Mouse (Mus musculus) left cerebral cortex, adult 2 months (tissue): ENCODE measurements around the gene Olfr1265. TPM values are rescaled to one million over a fixed set of nuclear protein-coding genes. Genes with fewer than 3 reads are reported as not detected.

ENCODE experiments used
- DNase-seq, 2 experiments: peaks; one replicate each; pipeline ENCODE4 v3.0.0; 2021 to 2022; ENCODE audit warnings: low spot score in 2 of 2, mixed read lengths in 1 of 2; ENCODE audit errors: extremely low spot score in 1 of 2
- H3K27ac ChIP-seq: fragments of 200-600 bp; 2 replicates; pipeline ENCODE4 v1.8.1; 2022
- H3K4me3 ChIP-seq: fragments of 200-600 bp; 2 replicates; pipeline ENCODE4 v1.8.1; 2022
- CTCF ChIP-seq: fragments of 200-600 bp; IDR thresholded peaks from 2 replicates; pipeline ENCODE4 v1.8.1; 2022; ENCODE audit warnings: antibody characterized with exemption, mild to moderate bottlenecking, moderate library complexity
- intact Hi-C: fragments of 180-260 bp; cut with DNase I; formaldehyde crosslinking; loops from one replicate; pipeline ENCODE4 v1.15.1; 2025
- long read RNA-seq, 2 experiments: library from polyadenylated mRNA; stranded (forward); transcript quantifications; one replicate each; pipeline ENCODE4 v2.0.0; 2021; ENCODE audit warnings: borderline mapping rate in 2 of 2
- total RNA-seq, 2 experiments: library from RNA; stranded (reverse); gene quantifications; 2 replicates each; pipeline ENCODE4 v1.2.3; 2021

The Olfr1265 gene
- total RNA-seq = not detected
- long read RNA-seq, experiment 1 = 0 reads
- long read RNA-seq, experiment 2 = 0 reads

GRCm38 (mm10) chr2:90035037-90035436 lies at the start of gene Olfr1265:
TSS of gene Olfr1265 (plus strand) at chr2:90035337.
- TF ChIP-seq CTCF = no peak
- H3K4me3 ChIP-seq = no peak within 1 kb of the TSS
- no peak within 1 kb of the TSS for H3K27ac ChIP-seq
- no peak for DNase-seq
- intact Hi-C loops = no loop called here

- Histone ChIP-seq H3K27ac (no peak within 1 kb of the TSS), H3K4me3 (no peak within 1 kb of the TSS)
- no peak for DNase-seq
- intact Hi-C loops = no loop called here
- TF ChIP-seq CTCF = no peak
These were observed 44.2 kb upstream of the Olfr1265 start, which contains the start of gene Olfr1261 for GRCm38 (mm10) chr2:89990921-89991320. TSS of gene Olfr1261 (plus strand) at chr2:89991221.

- intact Hi-C loops = no loop called here
- no peak for TF ChIP-seq CTCF
- Histone ChIP-seq H3K27ac (no peak within 1 kb of the TSS), H3K4me3 (no peak within 1 kb of the TSS)
- no peak for DNase-seq
These were observed 35.3 kb upstream of the Olfr1265 start, which contains the start of gene Olfr1262 for GRCm38 (mm10) chr2:89999845-90000244. TSS of gene Olfr1262 (plus strand) at chr2:90000145.

GRCm38 (mm10) chr2:90011831-90012230 lies 23.3 kb upstream of the Olfr1265 start, which contains the start of gene Olfr1263:
TSS of gene Olfr1263 (plus strand) at chr2:90012131.
- Histone ChIP-seq H3K4me3 (no peak within 1 kb of the TSS), H3K27ac (no peak within 1 kb of the TSS)
- intact Hi-C loops = no loop called here
- TF ChIP-seq CTCF = no peak
- no peak for DNase-seq

- Histone ChIP-seq H3K27ac (no peak within 1 kb of the TSS), H3K4me3 (no peak within 1 kb of the TSS)
- DNase-seq = no peak
- no peak for TF ChIP-seq CTCF
- intact Hi-C loops = no loop called here
These were observed 9.7 kb upstream of the Olfr1265 start, which contains the start of gene Olfr1264 for GRCm38 (mm10) chr2:90025477-90025876. TSS of gene Olfr1264 (minus strand) at chr2:90025577.

- no peak within 1 kb of the TSS for H3K4me3 ChIP-seq
- TF ChIP-seq CTCF = no peak
- intact Hi-C loops = no loop called here
These were observed 28.4 kb downstream of the Olfr1265 start, which contains the start of gene Olfr140 for GRCm38 (mm10) chr2:90063494-90063893. TSS of gene Olfr140 (minus strand) at chr2:90063594.

GRCm38 (mm10) chr2:90070065-90070464 lies 34.9 kb downstream of the Olfr1265 start:
- DNase-seq = no peak
- intact Hi-C loops = no loop called here
- Histone ChIP-seq H3K4me3 (no peak overlapping the region), H3K27ac (no peak overlapping the region)
- TF ChIP-seq CTCF = no peak

More at GRCm38 (mm10) chr2:90063494-90063893, 28.4 kb downstream of the Olfr1265 start, which contains the start of gene Olfr140:
- no peak for DNase-seq
- H3K27ac ChIP-seq = no peak within 1 kb of the TSS

Other genes starting within 250 kb of the Olfr1265 start
- not detected for gene Olfr1254, start 241.7 kb upstream of the Olfr1265 start, total RNA-seq
- not detected for gene Olfr1255, start 223.3 kb upstream of the Olfr1265 start, total RNA-seq
- gene Olfr1256, start 193.8 kb upstream of the Olfr1265 start, total RNA-seq = not detected
- gene Olfr48, start 187.1 kb upstream of the Olfr1265 start, total RNA-seq = not detected
- gene Olfr1257, start 156.9 kb upstream of the Olfr1265 start, total RNA-seq = not detected
- not detected for gene Olfr1258, start 108.0 kb upstream of the Olfr1265 start, total RNA-seq
- not detected for gene Olfr1259, start 86.7 kb upstream of the Olfr1265 start, total RNA-seq
- not detected for gene Olfr1260, start 61.0 kb upstream of the Olfr1265 start, total RNA-seq
- not detected for gene Olfr1261, start 44.1 kb upstream of the Olfr1265 start, total RNA-seq
- not detected for gene Olfr1262, start 35.2 kb upstream of the Olfr1265 start, total RNA-seq
- gene Olfr1263, start 23.2 kb upstream of the Olfr1265 start, total RNA-seq = not detected
- gene Olfr1264, start 9.8 kb upstream of the Olfr1265 start, total RNA-seq = not detected
- gene Olfr140, start 28.3 kb downstream of the Olfr1265 start, total RNA-seq = not detected
- not detected for gene Olfr1269, start 86.1 kb downstream of the Olfr1265 start, total RNA-seq
- not detected for gene Olfr32, start 107.0 kb downstream of the Olfr1265 start, total RNA-seq
- not detected for gene Olfr1270, start 117.8 kb downstream of the Olfr1265 start, total RNA-seq
- under 1 TPM; 0.14 TPM for gene Olfr1506, start 189.2 kb downstream of the Olfr1265 start, total RNA-seq
- not detected for gene Olfr142, start 222.3 kb downstream of the Olfr1265 start, total RNA-seq
- not detected for gene Olfr1271, start 235.7 kb downstream of the Olfr1265 start, total RNA-seq